Mouse (Mus musculus): Measurements from ENCODE around the gene Atp8b5.

Atp8b5 gene

GRCm38 (mm10) chr4:43384083-43384460, 117.1 kb downstream of the Atp8b5 start:
- no peak for DNase-seq

- no peak for DNase-seq
Measured at GRCm38 (mm10) chr4:43384541-43384940, 117.6 kb downstream of the Atp8b5 start.

DNA sequence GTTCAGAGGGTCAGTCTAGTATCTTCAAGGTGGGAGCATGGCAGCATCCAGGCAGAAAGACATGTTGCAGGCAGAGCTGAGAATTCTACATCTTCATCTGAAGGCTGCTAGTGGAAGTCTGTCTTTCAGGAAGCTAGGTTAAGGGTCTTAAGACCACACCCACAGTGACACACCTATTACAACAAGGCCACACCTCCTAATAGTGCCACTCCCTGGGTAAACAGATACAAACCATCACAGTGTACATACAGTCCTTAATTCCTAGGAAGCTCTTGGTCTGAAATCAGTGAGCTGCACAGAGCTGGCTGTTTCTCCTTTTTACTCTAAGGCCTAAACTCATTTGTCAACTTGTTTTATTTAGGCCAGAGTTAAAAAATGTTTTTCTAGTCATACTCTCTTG, 120.0 kb downstream of the Atp8b5 start:
- no peak for DNase-seq

DNA sequence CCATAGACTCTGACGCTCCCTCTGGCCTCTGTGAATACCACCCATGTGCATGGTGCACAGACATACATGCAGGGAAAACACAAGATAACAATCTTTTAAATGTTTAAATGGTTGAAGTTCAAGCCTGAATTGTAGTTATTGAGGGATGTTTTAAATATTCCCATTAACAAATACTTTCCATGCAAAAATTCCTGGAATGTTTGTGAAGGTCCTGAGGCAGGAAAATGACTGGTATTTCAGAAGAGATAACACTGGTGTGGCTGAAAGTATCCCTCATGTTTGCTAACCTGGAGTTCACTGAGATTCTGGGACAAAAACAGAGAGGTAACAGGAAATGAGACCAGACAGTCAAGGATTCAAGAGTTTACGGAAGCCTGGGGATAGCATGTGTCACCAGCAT, 122.4 kb downstream of the Atp8b5 start:
- DNase-seq: no peak

DNA sequence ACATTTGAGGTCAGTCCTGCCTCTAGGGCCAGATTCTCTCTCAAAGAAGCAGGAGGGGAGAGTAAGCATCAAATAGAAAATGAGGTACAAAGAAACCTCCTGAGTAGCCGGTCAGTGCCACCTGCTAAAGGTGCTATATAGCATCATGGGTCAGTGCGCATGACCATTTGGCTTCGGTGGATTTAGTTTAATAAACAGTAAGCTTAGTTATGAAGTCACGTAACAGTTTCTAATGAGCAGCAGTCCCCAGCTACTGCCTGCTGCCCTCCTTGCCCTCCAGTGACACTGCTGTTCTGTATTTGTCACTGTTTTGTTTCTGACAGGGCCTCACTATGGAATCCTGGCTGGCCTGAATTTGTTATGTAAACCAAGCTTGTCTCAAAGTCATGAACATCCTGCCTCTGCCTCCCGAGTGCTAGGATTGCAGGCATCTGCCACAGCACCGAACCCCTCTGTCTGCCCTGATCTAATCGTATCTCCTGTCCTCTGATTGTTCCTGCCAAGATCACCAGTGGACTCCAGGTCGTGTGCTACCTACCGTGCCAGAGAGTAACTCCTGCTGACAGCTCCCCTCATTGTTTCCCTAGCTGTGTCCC, 123.0 kb downstream of the Atp8b5 start:
- DNase-seq: no peak

DNA sequence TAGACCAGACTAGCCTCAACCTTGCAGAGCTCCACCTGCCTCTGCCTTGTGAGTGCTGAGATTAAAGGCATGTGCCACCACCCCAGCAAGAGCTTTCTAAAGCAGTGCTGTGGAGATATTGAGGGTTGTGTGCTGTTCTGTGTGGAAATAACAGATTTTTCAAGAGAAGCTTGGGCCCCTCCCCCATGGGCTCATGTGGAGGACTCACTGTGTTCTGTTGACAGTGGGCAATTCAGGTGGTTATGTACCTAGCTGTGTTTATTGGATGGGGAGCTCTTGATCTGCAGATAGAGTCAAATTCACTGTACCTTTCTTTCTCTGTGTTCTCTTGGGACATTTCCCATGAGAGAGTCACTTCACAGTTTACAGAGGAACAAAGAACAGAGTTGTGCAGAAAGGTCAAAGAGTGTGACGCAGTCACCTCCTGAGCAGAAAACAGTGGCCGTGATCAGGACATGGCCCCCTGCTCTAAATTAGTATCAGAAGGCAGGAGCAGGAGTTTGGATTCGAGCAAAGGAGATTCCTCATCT, 124.6 kb downstream of the Atp8b5 start:
- DNase-seq: no peak

GRCm38 (mm10) chr4:43394345-43394891, 127.5 kb downstream of the Atp8b5 start:
- DNase-seq: no peak

DNA sequence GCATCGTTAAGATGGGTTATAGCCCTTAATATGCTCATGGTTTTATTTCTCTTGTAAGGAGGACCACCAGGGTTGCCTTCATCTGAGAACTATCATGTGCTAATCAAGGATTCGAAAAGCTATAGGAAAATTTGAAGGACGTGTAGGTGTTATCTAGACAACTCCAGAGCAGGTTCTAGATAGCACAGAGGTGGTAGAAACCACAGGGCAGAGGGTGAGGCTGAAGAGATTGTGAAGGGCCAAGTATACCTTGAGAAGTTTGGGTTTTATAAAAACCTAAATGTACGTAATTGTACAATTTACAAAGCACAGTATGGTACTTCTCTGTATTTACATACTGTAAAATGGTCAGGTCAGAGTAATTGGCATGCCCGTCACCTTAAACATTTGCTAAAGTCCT, 128.2 kb downstream of the Atp8b5 start:
- DNase-seq: no peak

DNA sequence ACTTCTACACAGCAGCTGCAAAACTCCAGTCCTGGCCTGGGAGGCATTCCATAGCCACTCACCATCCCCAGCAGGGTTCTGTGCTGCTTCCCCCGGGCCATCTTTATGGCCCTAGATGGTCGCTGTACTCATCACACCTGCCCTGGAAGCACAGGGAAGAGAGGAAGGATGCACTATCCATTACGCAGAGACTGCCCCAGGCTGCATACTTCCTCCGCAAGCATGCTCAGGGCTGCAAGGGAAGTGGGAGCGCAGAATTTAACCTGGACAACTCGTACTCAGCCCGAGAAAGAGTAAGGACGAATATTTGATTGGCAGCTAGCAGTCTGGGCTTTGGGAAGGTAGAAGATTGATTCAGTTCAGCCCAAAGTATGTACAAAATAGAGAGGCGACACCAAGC, 128.9 kb downstream of the Atp8b5 start:
- DNase-seq: no peak

GRCm38 (mm10) chr4:43396381-43396780, 129.4 kb downstream of the Atp8b5 start:
- DNase-seq: no peak

GRCm38 (mm10) chr4:43398014-43398413, 131.1 kb downstream of the Atp8b5 start:
- no peak for DNase-seq

GRCm38 (mm10) chr4:43398829-43399331, 131.9 kb downstream of the Atp8b5 start:
- DNase-seq: peak; percentile 40

- no peak for DNase-seq
Measured at GRCm38 (mm10) chr4:43399391-43400131, 132.6 kb downstream of the Atp8b5 start.

GRCm38 (mm10) chr4:43400976-43401375, 134.0 kb downstream of the Atp8b5 start:
- DNase-seq: no peak

DNA sequence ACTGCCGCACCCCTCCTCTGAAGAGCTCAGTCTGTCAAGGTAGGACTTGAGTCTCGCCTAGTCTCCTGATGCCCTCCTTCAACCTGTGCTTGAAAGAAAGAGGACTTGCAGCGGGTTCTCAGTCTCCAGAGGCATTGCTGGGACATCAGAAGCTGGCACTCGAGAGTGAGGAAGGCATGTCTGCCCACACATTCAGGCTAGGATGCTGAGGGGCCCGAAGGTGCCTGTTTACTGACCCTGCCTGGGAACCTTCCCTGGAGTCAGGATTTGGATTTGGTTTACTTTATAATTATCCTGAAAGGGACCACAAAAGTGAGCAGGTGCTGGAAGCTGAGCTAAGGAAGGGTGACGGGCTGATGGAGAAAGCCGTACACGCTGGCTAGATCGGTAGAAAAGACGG, 134.5 kb downstream of the Atp8b5 start:
- no peak for DNase-seq

DNA sequence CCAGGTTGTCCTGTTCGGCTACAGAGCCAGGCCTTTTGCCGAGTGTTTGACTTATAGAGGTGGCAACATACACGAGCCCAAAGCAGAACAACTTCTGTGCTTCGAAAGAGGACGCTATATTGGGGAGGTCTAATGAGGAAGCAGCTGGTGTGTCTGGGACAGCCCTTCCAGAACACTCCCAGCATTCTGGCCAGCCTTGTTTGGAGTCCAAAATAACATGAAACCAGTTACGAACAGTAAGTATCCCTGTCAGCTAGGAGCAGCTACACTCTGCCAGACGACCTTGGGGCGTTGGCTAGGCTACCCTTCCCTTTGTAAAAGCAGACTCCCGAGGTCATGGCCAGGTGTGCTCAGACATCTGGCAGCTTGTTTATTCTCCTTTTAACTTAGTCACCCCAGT, 135.3 kb downstream of the Atp8b5 start:
- DNase-seq: no peak

GRCm38 (mm10) chr4:43404697-43405096, 137.7 kb downstream of the Atp8b5 start:
- DNase-seq: no peak

DNA sequence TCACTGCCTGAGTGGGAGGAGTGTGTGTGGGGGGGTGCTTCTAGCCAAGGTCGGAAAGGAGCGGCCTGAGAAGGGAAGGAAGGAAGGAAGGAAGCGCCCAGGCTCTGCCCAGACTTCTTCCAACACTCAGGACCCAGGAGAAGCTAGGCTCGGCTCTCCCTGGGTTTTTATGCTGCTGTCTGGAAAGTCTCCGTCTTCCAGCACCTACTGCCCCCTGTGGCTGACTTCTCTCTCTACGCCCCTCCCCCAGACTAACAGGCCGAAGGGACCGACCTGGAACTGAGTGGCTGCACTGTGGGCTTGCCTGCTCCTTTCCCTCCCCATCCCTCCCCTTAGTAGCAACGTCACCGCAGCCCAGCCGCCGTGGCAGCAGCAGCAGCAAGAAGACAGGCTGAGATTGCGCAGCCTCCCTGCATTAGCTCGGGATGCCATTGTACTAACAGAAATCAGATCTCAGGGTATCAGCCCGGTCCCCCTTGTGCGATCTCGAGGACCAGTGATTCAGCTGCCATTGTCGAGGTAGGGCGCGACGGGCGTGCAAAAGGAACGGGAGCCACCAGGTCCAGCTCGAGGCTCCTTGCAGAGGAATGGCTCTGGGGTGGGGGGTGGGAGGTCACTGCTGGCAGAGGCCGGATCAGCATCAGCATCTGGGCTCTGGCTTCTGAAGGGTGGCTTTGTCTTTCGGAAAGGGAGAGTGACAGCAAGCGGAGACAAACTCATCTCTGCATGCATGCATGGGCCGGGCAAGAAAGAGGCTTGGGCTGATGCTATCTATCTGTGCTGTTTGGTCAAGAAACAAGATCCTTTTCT, 139.4 kb downstream of the Atp8b5 start:
- peak; percentile 75 for DNase-seq

GRCm38 (mm10) chr4:43407071-43407920, 140.3 kb downstream of the Atp8b5 start:
- no peak for DNase-seq

DNA sequence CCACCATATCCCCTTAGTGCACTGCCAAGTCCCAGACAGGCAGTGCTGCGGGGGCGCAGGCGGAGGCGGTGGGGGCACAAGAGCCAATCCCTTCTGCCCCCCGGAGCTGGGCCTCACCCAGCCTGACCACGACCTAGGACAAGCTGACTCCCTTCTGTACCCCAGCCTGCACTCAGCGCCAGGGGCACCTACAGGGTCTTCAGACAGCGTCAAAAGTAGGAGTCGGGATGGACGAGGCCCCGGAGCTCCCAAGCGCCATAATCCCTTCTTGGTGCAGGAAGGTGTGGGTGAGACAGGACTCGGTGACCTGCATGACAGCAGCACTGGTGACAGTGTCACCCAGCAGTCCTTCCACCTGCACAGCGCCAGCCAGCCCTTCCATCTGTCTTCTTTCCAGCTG, 147.8 kb downstream of the Atp8b5 start:
- DNase-seq: no peak

GRCm38 (mm10) chr4:43415221-43416070, 148.5 kb downstream of the Atp8b5 start:
- no peak for DNase-seq

All from right cerebral cortex, postnatal 25 days (tissue).